ENCODE assay signal across 16 mouse cellular contexts in the genomic region with DNA sequence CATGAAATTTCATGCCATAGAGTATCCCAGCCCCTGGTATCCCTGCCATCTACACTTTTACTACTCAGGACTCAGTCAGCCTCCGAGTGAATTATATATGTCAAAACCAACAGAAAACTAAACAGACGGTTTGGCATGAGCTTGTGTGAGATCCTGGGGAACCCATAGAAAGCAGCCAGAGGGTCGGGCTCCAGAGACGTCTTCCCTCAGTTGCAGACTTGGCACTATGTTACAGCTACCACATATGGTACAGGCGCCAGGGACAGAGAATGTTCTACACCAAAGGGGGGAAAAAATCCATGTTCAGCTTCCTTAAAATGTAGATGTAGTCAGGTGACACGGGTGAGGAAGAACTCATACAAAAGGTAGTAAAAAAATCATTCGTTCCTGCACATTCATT.
"Had no signal": no experiment of that assay in that cellular context is flagged by ENCODE, and none has a peak within 500 bp of the region (broad histone marks: within the 10 kb centered on the region; RNA-seq: fewer than 3 reads in every experiment).

No protein-coding gene starts in this region.

- H3K27ac ChIP-seq: kidney, embryonic 15.5 days; left cerebral cortex, adult 2 months; liver, embryonic 13.5 days; stomach, postnatal 0 days had no signal

- H3K27me3 ChIP-seq: kidney, embryonic 15.5 days; liver, embryonic 13.5 days had no signal

- H3K4me3 ChIP-seq: kidney, embryonic 15.5 days; left cerebral cortex, adult 2 months; liver, embryonic 13.5 days had no signal

- H3K9ac ChIP-seq: kidney, embryonic 15.5 days; liver, embryonic 13.5 days had no signal

- H3K4me1 ChIP-seq: kidney, embryonic 15.5 days; liver, embryonic 13.5 days had no signal

- DNase-seq: kidney, adult 8-10 months; kidney, postnatal 10 days; kidney, postnatal 36 days; layer of hippocampus, postnatal 36 days; liver, embryonic 13.5 days; lung, adult 2 months; lung, postnatal 14 days; lung, postnatal 4 days; midbrain, embryonic 14.5 days; right cerebral cortex, adult 18-20 months; thymus, adult 2 months; thymus, postnatal 25 days had no signal

- H3K36me3 ChIP-seq: kidney, embryonic 15.5 days; liver, embryonic 13.5 days had no signal

- H3K9me3 ChIP-seq: kidney, embryonic 15.5 days; liver, embryonic 13.5 days had no signal

- H3K4me2 ChIP-seq: kidney, embryonic 15.5 days; liver, embryonic 13.5 days; midbrain, embryonic 11.5 days had no signal
